Mouse (Mus musculus) layer of hippocampus, postnatal 36 days (tissue): ENCODE measurements around the gene Itga1. TPM values are rescaled to one million over a fixed set of nuclear protein-coding genes. Genes with fewer than 3 reads are reported as not detected.

Experiments used
- DNase-seq, 2 experiments: peaks; one replicate each; pipeline ENCODE4 v3.0.0; 2022
- total RNA-seq, 2 experiments: library from RNA; stranded (reverse); gene quantifications; 2 replicates each; pipeline ENCODE4 v1.2.3; 2021

The Itga1 gene
- 1 to 10 TPM; 5.1 to 5.6 TPM for total RNA-seq

- peak; percentile 10 to 20 for DNase-seq
Measured at GRCm38 (mm10) chr13:115101355-115102191, at the start of gene Itga1, which contains the start of gene Gm49395. Gene Itga1, minus strand, starts transcription at chr13:115101964. Gene Gm49395, minus strand, starts transcription at chr13:115101921.

DNA sequence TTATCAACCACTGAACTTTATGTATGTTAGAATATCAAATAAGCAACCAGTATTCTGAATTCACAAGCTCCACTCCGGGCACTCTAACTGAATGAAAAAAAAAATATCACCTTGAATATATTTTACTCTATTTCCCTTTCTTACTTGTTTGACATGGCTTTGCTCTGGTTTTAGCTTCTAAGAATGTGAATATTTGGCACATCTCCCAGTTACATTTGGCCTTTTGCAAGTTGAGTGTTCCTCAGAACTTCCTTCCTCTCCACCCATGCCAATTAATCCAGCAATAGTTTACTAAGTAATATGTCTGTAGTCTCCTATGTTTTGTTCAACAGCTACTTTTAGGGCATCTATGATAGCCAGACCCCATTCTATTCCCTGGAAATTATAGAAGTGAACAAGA is 48.8 kb upstream of the Itga1 start:
- DNase-seq: no peak

DNA sequence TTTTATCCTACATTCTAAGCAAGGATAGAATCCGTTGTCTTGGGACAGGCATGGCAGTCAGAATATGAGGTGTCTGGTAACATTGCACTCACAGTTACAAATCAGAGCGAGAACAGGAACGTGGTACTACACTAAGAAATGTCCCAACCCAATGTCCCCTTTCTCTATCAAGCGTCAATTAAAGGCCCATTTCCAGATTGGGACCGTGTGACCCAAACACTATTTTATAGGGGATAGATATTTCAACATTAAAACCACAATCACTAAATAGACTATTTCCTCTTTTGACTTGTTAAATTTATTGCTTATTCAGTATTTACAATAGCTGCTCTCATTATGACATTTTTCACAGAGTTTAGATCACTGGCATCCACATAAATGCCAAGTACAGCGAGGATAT is 48.1 kb upstream of the Itga1 start:
- no peak for DNase-seq

GRCm38 (mm10) chr13:115143575-115143974 is 41.8 kb upstream of the Itga1 start:
- no peak for DNase-seq

- no peak for DNase-seq
Measured at GRCm38 (mm10) chr13:115142066-115142465, 40.3 kb upstream of the Itga1 start.

DNA sequence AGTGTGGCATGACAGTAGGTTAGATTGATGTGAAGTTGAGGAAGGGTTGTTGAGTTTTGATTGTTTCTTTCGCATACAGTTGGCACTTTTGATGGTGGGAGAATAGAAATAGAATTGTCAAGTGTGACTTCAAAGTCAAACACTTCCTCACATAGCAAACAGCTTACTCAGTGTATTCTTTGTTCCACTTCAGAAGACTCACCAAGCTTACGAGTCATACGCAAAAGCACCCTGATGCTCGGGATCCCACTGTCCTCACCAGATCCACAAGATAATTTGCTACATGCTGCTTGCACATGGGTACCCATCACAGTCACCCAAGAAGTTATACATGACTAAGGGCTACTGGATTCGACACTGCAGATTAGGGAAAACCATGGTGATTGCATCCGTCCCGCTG is 36.7 kb upstream of the Itga1 start:
- no peak for DNase-seq

DNA sequence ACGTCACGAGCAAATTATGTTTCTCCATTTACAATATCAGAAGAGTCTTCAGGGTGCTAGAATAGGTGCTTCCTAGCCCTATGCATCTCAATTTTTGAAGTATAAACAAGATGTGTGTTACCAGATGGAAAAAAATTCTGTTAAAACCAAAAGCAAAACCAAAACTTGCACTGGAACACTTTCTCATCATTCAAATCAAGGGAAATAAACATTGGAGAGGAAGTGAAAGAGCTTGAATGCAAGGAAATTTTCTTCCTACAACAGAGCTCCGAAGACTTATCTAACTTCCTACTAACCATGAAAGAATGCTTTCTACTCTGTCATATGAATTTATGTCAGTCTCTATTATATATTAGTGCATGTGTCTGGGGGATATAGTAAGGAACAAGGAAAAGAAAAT is 35.0 kb upstream of the Itga1 start:
- DNase-seq: no peak

DNA sequence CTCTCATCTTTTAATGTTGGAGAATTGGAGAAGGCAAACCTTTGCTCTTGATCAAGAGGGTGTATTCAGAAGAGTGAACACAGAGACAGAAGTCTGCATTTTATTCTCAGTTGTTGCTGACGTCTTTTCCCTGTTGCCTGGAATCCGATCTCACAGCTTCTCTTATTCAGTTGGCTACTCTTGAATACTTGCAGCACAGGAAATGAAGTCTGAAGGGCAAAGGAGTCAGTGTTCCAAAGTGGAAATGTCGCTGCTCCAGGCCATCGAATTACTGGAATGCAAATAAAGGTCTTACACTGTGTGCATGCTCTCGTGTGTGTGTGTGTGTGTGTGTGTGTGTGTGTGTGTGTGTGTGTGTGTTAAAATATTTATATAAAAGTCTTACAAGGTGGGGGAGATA is 30.7 kb upstream of the Itga1 start:
- DNase-seq: no peak

GRCm38 (mm10) chr13:115131381-115131780 is 29.6 kb upstream of the Itga1 start:
- no peak for DNase-seq

GRCm38 (mm10) chr13:115130035-115130434 is 28.3 kb upstream of the Itga1 start:
- no peak for DNase-seq

DNA sequence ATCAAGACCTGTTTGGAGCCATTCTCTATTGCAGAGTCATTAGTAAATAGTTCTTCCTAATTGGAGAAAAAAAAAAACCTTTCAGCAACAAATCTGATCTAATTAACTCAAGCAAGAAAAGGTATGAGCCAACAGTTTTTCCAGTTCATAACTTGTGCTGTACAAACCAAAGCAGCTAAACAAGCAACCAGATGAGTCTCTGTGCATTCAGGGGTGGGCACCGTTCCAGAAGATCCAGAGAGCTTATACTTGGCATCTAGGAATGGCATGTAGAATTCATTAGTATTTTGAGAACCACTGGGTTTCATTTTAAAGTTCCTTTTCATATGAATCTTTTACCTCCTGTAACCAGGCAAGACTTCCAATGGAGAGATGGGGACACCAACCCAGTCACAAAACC is 26.1 kb upstream of the Itga1 start:
- no peak for DNase-seq

DNA sequence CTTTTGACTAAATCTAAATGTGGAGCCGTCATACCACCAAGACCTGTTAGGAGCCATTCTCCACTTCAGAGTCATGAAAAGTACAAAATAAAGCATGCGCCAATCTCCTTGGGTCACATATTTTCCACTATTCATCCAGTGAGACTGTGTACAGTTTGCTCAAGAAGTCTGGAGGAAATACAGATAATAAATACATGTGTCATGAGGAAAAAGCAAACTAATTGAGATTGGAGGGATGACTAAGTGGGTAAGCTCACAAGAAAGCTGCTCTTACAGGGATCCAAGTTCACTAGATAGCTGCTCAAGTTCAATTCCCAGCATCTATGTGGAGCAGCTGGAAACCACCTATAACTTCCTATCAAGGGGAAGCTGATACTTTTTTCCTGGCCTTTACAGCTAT is 24.8 kb upstream of the Itga1 start:
- DNase-seq: no peak

- no peak for DNase-seq
Measured at GRCm38 (mm10) chr13:115125130-115125529, 23.4 kb upstream of the Itga1 start.

DNA sequence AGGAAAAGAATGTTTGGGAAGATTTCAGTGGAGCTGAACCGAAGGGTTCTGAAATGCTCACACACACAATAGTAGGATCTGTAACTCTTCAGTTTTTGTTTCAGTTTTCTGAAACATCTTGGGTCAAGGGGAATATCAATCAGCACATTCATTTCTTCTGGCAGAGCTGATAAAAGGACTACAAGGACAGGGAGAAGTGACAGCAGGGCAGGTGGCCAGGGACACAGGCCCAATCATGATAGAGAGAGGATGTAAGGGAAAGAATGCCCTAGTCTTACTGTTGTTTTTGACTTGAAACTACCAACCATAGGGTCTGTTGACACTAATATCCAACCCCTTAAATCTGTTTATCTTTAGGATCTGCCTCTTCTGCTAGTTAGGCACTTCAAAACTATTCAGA is 22.8 kb upstream of the Itga1 start:
- DNase-seq: no peak

DNA sequence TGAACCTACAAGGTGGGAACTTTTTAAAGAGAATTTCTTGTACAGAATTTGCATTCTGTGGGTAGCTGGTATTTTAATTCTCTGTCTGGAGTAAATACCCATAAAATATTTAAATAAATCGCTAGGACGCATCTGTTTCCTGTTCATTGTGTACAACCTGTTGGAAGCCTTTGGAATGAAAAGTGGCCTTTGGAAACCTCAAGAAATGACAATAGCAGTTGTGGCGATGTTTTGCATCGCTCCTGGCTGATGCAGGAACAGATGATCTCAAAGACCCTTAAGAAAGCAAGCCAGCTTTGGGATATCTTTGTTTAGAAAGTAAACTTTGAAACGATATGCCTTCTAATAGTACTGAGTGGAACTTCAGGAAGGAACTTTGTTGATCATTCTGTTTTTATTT is 17.0 kb upstream of the Itga1 start:
- no peak for DNase-seq

DNA sequence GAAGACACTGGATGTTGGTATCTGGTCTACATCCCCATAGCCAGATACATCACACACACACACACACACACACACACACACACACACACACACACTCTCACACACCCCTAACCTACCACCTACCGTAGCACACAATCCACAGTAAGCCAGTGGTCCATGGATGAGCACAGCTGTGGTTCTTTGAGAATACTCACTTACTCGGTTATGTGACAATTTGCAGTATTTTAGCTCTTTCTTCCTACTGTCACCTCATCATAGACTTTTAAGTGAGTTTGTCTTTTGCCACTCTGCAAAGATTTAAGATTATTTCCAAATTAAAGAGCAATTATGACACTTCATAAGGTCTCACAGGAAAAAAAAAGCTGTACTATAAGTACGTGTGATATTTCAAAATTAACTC is 16.4 kb upstream of the Itga1 start:
- no peak for DNase-seq

- no peak for DNase-seq
Measured at GRCm38 (mm10) chr13:115116930-115117621, 15.3 kb upstream of the Itga1 start.

DNA sequence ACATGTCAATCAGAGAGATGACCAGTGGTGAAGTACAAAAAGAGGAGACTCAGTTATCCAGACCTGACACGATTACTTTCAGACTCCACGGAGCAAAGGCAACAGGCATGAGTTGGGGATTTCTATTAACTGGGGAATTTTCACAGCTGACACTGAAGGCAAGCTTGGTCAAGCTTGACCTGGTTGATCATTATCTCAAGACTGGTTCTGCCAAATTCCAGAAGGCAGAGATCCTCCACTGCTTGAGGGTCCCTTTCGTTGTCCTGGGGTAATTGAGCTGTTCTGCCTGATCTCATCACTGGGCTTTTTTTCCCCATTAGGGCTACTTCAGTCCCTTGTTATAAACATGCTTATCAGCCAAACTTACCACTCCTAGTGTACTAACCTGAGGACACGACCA is 7.9 kb upstream of the Itga1 start:
- no peak for DNase-seq

GRCm38 (mm10) chr13:115107436-115107835 is 5.7 kb upstream of the Itga1 start:
- DNase-seq: no peak

DNA sequence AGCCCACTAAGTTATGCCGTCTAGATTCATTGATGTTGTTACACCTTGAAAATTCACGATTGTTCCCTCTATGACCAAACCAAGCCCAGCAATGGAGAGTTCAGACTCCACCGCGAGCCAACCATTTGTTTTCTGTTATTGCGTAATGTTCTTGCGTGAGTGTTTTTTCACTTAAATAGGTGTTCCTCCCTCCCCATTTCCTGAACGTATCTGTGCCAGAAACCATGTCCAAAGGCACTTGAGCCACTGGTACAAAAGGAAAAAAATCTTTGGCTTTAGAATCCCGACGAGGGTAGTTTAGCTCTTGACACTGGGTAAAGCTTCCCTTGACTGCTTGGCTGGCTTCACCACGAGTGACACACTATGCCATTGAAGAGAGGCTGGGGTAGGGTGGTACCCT is 4.4 kb upstream of the Itga1 start:
- no peak for DNase-seq

DNA sequence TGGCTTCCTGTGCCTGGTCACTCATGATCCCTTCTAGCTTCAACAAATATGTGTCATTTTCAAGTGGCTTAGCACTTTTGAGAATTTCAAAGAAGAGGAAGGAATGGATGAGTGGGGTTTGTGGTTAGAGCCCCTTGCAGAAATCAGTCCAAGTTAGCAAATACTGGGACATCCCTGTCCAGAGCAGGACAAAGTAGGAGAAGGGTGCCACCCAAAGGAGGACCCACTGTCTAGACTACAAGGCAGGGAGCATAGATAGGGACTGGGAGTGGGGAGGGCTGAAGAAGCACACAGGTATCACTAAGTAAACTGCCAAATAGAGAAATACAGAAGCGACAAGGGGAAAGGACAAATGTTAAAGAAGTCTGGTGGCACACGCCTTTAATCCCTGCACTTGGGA is 990 bp upstream of the Itga1 start:
- no peak for DNase-seq

GRCm38 (mm10) chr13:115100381-115101177 is 1.2 kb downstream of the Itga1 start:
- no peak for DNase-seq

- DNase-seq: no peak
Measured at GRCm38 (mm10) chr13:115099381-115099780, 2.4 kb downstream of the Itga1 start.
